Mouse (Mus musculus) ES-E14 (cell line): ENCODE results near the gene Il17d.

Experiments
- CHD2 ChIP-seq: IDR thresholded peaks from 2 replicates; pipeline ENCODE4 v1.6.1; 2014; ENCODE audit warnings: mild to moderate bottlenecking, low read depth, low read length, inconsistent platforms
- HCFC1 ChIP-seq: IDR thresholded peaks from 2 replicates; pipeline ENCODE4 v1.6.1; 2012; ENCODE audit warnings: low read length, inconsistent platforms, borderline replicate concordance; ENCODE audit not compliant: insufficient read depth
- MAFK ChIP-seq: IDR thresholded peaks from 2 replicates; pipeline ENCODE4 v1.6.1; 2014; ENCODE audit warnings: mild to moderate bottlenecking, low read depth, low read length, inconsistent platforms; ENCODE audit not compliant: insufficient read depth
- ZNF384 ChIP-seq: IDR thresholded peaks from 2 replicates; pipeline ENCODE4 v1.6.1; 2012; ENCODE audit warnings: low read depth, low read length, inconsistent platforms

GRCm38 (mm10) chr14:57546557-57547021, 22.0 kb downstream of the Il17d start:
- TF ChIP-seq CHD2: no peak
- no peak for TF ChIP-seq MAFK
- no peak for TF ChIP-seq ZNF384
- no peak for TF ChIP-seq HCFC1
